Mouse (Mus musculus): Measurements from ENCODE around the gene Pole. TPM values are rescaled to one million over a fixed set of nuclear protein-coding genes. Genes with fewer than 3 reads are reported as not detected.

The Pole gene
- total RNA-seq (2021) = 1 to 10 TPM; 1.8 to 2.3 TPM

- DNase-seq (ENCODE audit: low spot score) = peak; percentile 82
- intact Hi-C loops (cut with DNase I) = no loop called here
Measured at GRCm38 (mm10) chr5:110285770-110286445, at the start of gene Pole, which contains the start of gene Pxmp2. Gene Pole (plus strand): TSS chr5:110286306. Gene Pxmp2 (minus strand): TSS chr5:110286186.

- DNase-seq (ENCODE audit: low spot score) = no peak
- intact Hi-C loops (cut with DNase I) = no loop called here
Measured at GRCm38 (mm10) chr5:110244091-110244490, 42.0 kb upstream of the Pole start.

- intact Hi-C loops (cut with DNase I) = loop anchor here (5.0 kb wide), 1 partner anchor 90 kb away; the partner anchor contains the start of gene Golga3
- DNase-seq (ENCODE audit: low spot score) = no peak
Measured at GRCm38 (mm10) chr5:110266941-110267340, 19.2 kb upstream of the Pole start.

GRCm38 (mm10) chr5:110269141-110270101, 16.7 kb upstream of the Pole start, which contains the start of gene Pgam5:
Gene Pgam5 (minus strand): TSS chr5:110269913.
- intact Hi-C loops (cut with DNase I) = loop anchor here (5.0 kb wide), 1 partner anchor 92 kb away; the partner anchor contains the start of gene Golga3
- DNase-seq (ENCODE audit: low spot score) = peak; percentile 70

- intact Hi-C loops (cut with DNase I) = no loop called here
- DNase-seq (ENCODE audit: low spot score) = no peak
Measured at GRCm38 (mm10) chr5:110270242-110270641, 15.9 kb upstream of the Pole start.

GRCm38 (mm10) chr5:110274147-110274546, 12.0 kb upstream of the Pole start:
- no peak for DNase-seq (ENCODE audit: low spot score)
- intact Hi-C loops (cut with DNase I) = no loop called here

- no peak for DNase-seq (ENCODE audit: low spot score)
- intact Hi-C loops (cut with DNase I) = no loop called here
Measured at GRCm38 (mm10) chr5:110274846-110275245, 11.3 kb upstream of the Pole start.

GRCm38 (mm10) chr5:110276391-110276790, 9.7 kb upstream of the Pole start:
- intact Hi-C loops (cut with DNase I) = no loop called here
- no peak for DNase-seq (ENCODE audit: low spot score)

GRCm38 (mm10) chr5:110276910-110277309, 9.2 kb upstream of the Pole start:
- intact Hi-C loops (cut with DNase I) = no loop called here
- DNase-seq (ENCODE audit: low spot score) = no peak

GRCm38 (mm10) chr5:110281984-110282383, 4.1 kb upstream of the Pole start:
- intact Hi-C loops (cut with DNase I) = no loop called here
- no peak for DNase-seq (ENCODE audit: low spot score)

- intact Hi-C loops (cut with DNase I) = no loop called here
Measured at GRCm38 (mm10) chr5:110284536-110284935, 1.6 kb upstream of the Pole start.

GRCm38 (mm10) chr5:110285156-110285555, 950 bp upstream of the Pole start:
- intact Hi-C loops (cut with DNase I) = no loop called here
- no peak for DNase-seq (ENCODE audit: low spot score)

More at GRCm38 (mm10) chr5:110284536-110284935, 1.6 kb upstream of the Pole start:
- DNase-seq (ENCODE audit: low spot score) = no peak

- intact Hi-C loops (cut with DNase I) = no loop called here
- DNase-seq (ENCODE audit: low spot score) = no peak
Measured at GRCm38 (mm10) chr5:110286446-110287083, 459 bp downstream of the Pole start.

- no peak for DNase-seq (ENCODE audit: low spot score)
- intact Hi-C loops (cut with DNase I) = no loop called here
Measured at GRCm38 (mm10) chr5:110287084-110287475, 974 bp downstream of the Pole start.

GRCm38 (mm10) chr5:110291649-110292048, 5.5 kb downstream of the Pole start:
- intact Hi-C loops (cut with DNase I) = no loop called here
- no peak for DNase-seq (ENCODE audit: low spot score)

GRCm38 (mm10) chr5:110296637-110297036, 10.5 kb downstream of the Pole start:
- no peak for DNase-seq (ENCODE audit: low spot score)
- intact Hi-C loops (cut with DNase I) = no loop called here

- DNase-seq (ENCODE audit: low spot score) = no peak
- intact Hi-C loops (cut with DNase I) = no loop called here
Measured at GRCm38 (mm10) chr5:110300591-110300990, 14.5 kb downstream of the Pole start.

GRCm38 (mm10) chr5:110308861-110309260, 22.8 kb downstream of the Pole start:
- no peak for DNase-seq (ENCODE audit: low spot score)
- intact Hi-C loops (cut with DNase I) = no loop called here

- intact Hi-C loops (cut with DNase I) = no loop called here
- DNase-seq (ENCODE audit: low spot score) = no peak
Measured at GRCm38 (mm10) chr5:110313127-110313526, 27.0 kb downstream of the Pole start.

- intact Hi-C loops (cut with DNase I) = no loop called here
- no peak for DNase-seq (ENCODE audit: low spot score)
Measured at GRCm38 (mm10) chr5:110330508-110330907, 44.4 kb downstream of the Pole start.

Data from heart, postnatal 25 days (tissue).